Mouse (Mus musculus): ENCODE measurements at regions not wholly inside any gene's neighbourhood (a gene's known extent, or its start where the extent isn't known, plus 50 kb on each side); places are given as distances from the start of the nearest gene placed in this dataset.

DNA sequence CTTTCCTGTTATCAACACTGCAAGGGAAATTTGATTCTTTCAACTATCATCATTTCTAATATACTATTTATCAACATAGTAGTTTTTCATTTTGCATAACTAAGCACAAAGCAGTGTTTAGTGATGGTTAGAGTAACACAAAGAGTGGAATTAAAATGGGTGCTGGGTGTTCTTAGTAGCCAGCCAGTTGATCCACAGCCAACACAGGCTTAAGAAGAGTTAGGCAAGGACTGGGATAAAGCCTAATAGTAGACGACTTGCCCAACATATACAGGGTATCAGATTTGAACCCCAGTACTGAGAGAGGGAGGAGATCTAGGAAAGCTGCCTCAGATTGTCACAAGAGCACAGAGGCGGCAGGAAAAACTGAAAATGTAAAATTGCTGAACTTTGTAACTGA is 160.2 kb upstream of the Gm765 start:
- 71% methylated on average over 2 of the region's 2 CpGs for WGBS
- Histone ChIP-seq H3K9me3 (replicated peaks; ENCODE audit: control insufficient read depth, low read length) (no peaks in the 10 kb centered on the region), H3K27me3 (ENCODE audit: control insufficient read depth, insufficient read depth, low read length) (no peaks in the 10 kb centered on the region), H3K4me3 (ENCODE audit: low read length) (no peak overlapping the region), H3K36me3 (ENCODE audit: control insufficient read depth, insufficient read depth) (no peaks in the 10 kb centered on the region), H3K9ac (ENCODE audit: low read length) (no peak overlapping the region), H3K4me2 (ENCODE audit: low read depth, low read length) (no peak overlapping the region), H3K27ac (ENCODE audit: low read length) (no peak overlapping the region), H3K4me1 (ENCODE audit: control insufficient read depth, insufficient read depth, low read length) (no peaks in the 10 kb centered on the region)
- ATAC-seq (replicated peaks; ENCODE audit: extremely low read depth, insufficient read depth, low FRiP score), result no peak

DNA sequence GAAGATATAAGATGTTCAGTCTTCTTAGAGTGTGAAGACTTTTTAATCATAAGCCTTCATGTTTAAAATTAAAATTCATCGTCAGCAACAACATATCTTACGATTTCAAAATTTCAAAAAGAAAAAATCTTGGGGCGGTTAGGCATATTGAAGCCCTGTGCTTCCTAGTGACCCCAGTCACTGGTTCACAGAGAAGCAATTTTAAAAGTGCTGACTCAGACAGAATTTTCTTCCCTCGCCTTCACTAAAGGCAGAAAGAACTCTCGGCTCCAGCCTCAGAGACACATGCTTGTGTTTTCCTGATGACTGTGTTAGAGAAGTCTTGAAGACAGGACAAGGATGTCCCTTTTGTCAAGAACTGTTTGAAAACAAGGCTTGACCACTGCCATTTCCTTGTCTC is 157.2 kb upstream of the Gm765 start:
- 72% methylated on average over 5 of the region's 5 CpGs for WGBS
- no peak for ATAC-seq (replicated peaks; ENCODE audit: extremely low read depth, insufficient read depth, low FRiP score)
- H3K4me3 ChIP-seq (ENCODE audit: low read length), result no peak overlapping the region

DNA sequence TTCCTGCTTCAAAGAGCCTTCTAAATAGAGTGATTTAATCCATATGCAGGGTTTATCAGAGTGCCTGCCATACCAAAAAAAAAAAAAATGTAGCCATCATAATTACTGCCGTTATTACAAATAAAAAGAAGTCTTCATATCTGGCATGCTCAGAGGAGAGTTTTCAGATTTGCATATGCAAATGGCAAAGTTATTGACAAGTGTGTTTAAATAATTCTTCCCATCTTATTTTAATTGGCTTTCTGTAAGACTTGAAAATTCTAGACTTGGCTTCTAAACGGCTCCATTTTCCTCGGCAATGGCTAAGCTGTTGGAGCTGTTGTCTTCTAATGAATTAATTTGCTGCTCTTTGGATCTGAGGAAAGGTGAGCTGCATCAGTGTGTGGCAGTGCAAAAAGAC is 144.1 kb upstream of the Gm765 start:
- 85% methylated on average over 3 of the region's 3 CpGs for WGBS
- H3K9me3 ChIP-seq (replicated peaks; ENCODE audit: control insufficient read depth, low read length), result no peaks in the 10 kb centered on the region

More for the DNA sequence above, 157.2 kb upstream of the Gm765 start:
- H3K4me1 ChIP-seq (ENCODE audit: control insufficient read depth, insufficient read depth, low read length), result no peaks in the 10 kb centered on the region
- no peaks in the 10 kb centered on the region for H3K36me3 ChIP-seq (ENCODE audit: control insufficient read depth, insufficient read depth)
- H3K9ac ChIP-seq (ENCODE audit: low read length), result no peak overlapping the region
- H3K27ac ChIP-seq (ENCODE audit: low read length), result no peak overlapping the region
- no peak overlapping the region for H3K4me2 ChIP-seq (ENCODE audit: low read depth, low read length)
- no peaks in the 10 kb centered on the region for H3K27me3 ChIP-seq (ENCODE audit: control insufficient read depth, insufficient read depth, low read length)
- no peaks in the 10 kb centered on the region for H3K9me3 ChIP-seq (replicated peaks; ENCODE audit: control insufficient read depth, low read length)

DNA sequence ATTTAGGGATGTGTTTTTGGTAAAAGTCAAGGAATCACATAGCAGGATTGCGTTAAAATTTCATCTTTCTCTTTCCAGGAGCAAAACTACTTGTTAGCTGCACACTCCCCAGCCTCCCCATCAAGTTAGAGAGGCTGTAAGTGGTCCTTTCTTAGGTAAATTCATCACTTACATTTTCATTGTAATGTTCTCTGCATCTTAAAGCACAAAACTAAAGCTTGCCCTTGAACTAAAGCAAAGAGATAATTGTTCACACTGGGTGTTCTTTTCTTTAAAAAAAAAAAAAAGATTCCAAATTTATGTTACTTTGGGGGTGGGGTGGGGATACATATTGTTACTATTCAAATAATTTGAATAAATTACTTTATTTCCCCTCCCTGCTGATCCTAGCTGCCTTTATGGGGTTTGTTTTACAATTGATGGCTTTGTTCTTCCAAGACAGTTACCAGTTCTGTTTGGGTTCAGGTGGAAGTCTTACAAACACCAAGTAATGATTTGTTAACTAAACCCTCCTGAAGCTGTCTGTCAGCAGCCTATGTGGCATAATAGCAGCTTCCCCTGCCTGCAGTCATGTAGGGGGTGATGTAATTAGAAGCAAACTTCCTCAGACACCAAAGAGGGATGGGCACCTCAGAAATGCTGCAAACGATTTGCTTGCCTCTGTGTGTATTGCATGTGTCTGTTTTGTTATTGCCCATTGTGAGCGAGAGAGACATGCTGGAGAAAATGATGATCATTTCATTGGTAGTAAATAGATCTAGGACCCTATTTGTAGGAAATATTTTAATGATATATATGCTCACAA is 141.0 kb upstream of the Gm765 start:
- ATAC-seq (replicated peaks; ENCODE audit: extremely low read depth, insufficient read depth, low FRiP score), result no peak
- no peaks in the 10 kb centered on the region for H3K4me1 ChIP-seq (ENCODE audit: control insufficient read depth, insufficient read depth, low read length)
- no peak overlapping the region for H3K9ac ChIP-seq (ENCODE audit: low read length)
- no peaks in the 10 kb centered on the region for H3K36me3 ChIP-seq (ENCODE audit: control insufficient read depth, insufficient read depth)
- 46% methylated on average over 3 of the region's 3 CpGs for WGBS
- H3K27me3 ChIP-seq (ENCODE audit: control insufficient read depth, insufficient read depth, low read length), result no peaks in the 10 kb centered on the region
- no peaks in the 10 kb centered on the region for H3K9me3 ChIP-seq (replicated peaks; ENCODE audit: control insufficient read depth, low read length)
- H3K27ac ChIP-seq (ENCODE audit: low read length), result no peak overlapping the region
- H3K4me2 ChIP-seq (ENCODE audit: low read depth, low read length), result no peak overlapping the region
- H3K4me3 ChIP-seq (ENCODE audit: low read length), result no peak overlapping the region

More for the DNA sequence above, 144.1 kb upstream of the Gm765 start:
- no peaks in the 10 kb centered on the region for H3K27me3 ChIP-seq (ENCODE audit: control insufficient read depth, insufficient read depth, low read length)
- no peak overlapping the region for H3K4me3 ChIP-seq (ENCODE audit: low read length)
- H3K4me1 ChIP-seq (ENCODE audit: control insufficient read depth, insufficient read depth, low read length), result no peaks in the 10 kb centered on the region
- no peak overlapping the region for H3K27ac ChIP-seq (ENCODE audit: low read length)
- no peak overlapping the region for H3K9ac ChIP-seq (ENCODE audit: low read length)
- no peak for ATAC-seq (replicated peaks; ENCODE audit: extremely low read depth, insufficient read depth, low FRiP score)
- no peak overlapping the region for H3K4me2 ChIP-seq (ENCODE audit: low read depth, low read length)
- H3K36me3 ChIP-seq (ENCODE audit: control insufficient read depth, insufficient read depth), result no peaks in the 10 kb centered on the region

DNA sequence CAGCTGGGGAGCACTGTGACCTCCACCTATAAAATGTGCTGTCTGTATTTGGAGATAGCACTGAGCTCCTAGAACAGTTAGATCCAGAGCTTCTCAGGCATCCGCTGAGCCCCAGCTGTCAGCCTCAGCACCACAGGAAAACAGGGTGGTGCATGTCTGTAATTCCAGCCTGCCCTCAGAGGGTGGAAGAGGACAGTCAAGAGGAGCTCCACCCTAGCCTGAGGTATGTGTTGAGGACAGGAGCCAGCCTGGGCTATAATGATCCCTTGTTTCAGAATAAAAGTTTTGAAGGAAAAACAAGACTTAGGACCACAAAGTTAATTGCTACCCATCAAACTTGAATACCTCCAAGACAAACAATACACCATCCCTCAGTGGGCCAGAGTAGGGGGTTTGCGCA is 139.8 kb upstream of the Gm765 start:
- Histone ChIP-seq H3K4me2 (ENCODE audit: low read depth, low read length) (no peak overlapping the region), H3K9me3 (replicated peaks; ENCODE audit: control insufficient read depth, low read length) (no peaks in the 10 kb centered on the region), H3K27ac (ENCODE audit: low read length) (no peak overlapping the region), H3K9ac (ENCODE audit: low read length) (no peak overlapping the region), H3K27me3 (ENCODE audit: control insufficient read depth, insufficient read depth, low read length) (no peaks in the 10 kb centered on the region), H3K4me3 (ENCODE audit: low read length) (no peak overlapping the region), H3K36me3 (ENCODE audit: control insufficient read depth, insufficient read depth) (no peaks in the 10 kb centered on the region), H3K4me1 (ENCODE audit: control insufficient read depth, insufficient read depth, low read length) (no peaks in the 10 kb centered on the region)
- 73% methylated on average over 2 of the region's 2 CpGs for WGBS
- ATAC-seq (replicated peaks; ENCODE audit: extremely low read depth, insufficient read depth, low FRiP score), result no peak

DNA sequence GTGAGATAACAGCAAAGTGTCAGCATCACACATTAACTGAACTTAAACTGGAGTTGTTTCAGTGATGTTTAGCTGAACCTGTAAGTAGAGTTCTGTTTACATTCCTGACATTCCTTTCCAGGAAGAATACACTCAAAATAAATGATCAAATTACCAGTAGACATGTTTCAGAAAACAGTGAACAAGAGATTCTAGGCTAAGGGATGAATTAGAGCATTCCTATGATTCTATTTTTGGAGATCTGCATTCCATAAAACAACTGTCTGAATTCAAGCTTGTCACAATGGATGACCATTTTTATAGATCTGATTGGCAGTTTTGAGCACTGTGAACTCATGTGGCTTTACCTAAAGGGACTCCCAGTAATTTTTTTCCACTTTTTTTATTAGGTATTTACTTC is 125.0 kb upstream of the Gm765 start:
- no peak for ATAC-seq (replicated peaks; ENCODE audit: extremely low read depth, insufficient read depth, low FRiP score)
- H3K9me3 ChIP-seq (replicated peaks; ENCODE audit: control insufficient read depth, low read length), result no peaks in the 10 kb centered on the region
- H3K27ac ChIP-seq (ENCODE audit: low read length), result no peak overlapping the region
- no peaks in the 10 kb centered on the region for H3K36me3 ChIP-seq (ENCODE audit: control insufficient read depth, insufficient read depth)
- no peak overlapping the region for H3K9ac ChIP-seq (ENCODE audit: low read length)
- no peak overlapping the region for H3K4me2 ChIP-seq (ENCODE audit: low read depth, low read length)
- H3K4me3 ChIP-seq (ENCODE audit: low read length), result no peak overlapping the region
- H3K27me3 ChIP-seq (ENCODE audit: control insufficient read depth, insufficient read depth, low read length), result no peaks in the 10 kb centered on the region
- no peaks in the 10 kb centered on the region for H3K4me1 ChIP-seq (ENCODE audit: control insufficient read depth, insufficient read depth, low read length)

DNA sequence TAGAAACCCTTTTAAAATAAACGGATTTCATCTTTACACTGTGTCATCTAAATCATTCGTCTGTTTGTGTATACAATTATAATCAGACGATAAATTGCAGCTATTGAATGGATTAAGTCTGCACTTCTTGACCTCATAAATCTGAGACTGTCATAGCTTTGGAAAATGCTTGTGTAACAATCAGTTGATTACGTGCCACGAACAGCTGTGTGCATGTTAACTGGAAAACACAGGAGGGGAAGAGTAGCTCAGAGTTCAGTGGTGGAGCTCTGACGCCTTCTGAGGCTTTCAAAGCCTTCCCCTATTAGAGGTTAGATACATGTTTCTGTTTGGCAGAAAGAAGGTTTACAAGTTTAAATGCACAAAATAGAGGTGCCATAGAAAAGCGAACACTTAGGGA is 109.7 kb upstream of the Gm765 start:
- Histone ChIP-seq H3K9ac (ENCODE audit: low read length) (no peak overlapping the region), H3K4me2 (ENCODE audit: low read depth, low read length) (no peak overlapping the region), H3K4me1 (ENCODE audit: control insufficient read depth, insufficient read depth, low read length) (no peaks in the 10 kb centered on the region), H3K27ac (ENCODE audit: low read length) (no peak overlapping the region), H3K27me3 (ENCODE audit: control insufficient read depth, insufficient read depth, low read length) (no peaks in the 10 kb centered on the region), H3K9me3 (replicated peaks; ENCODE audit: control insufficient read depth, low read length) (no peaks in the 10 kb centered on the region), H3K36me3 (ENCODE audit: control insufficient read depth, insufficient read depth) (no peaks in the 10 kb centered on the region), H3K4me3 (ENCODE audit: low read length) (no peak overlapping the region)
- no peak for ATAC-seq (replicated peaks; ENCODE audit: extremely low read depth, insufficient read depth, low FRiP score)
- 74% methylated on average over 7 of the region's 7 CpGs for WGBS

DNA sequence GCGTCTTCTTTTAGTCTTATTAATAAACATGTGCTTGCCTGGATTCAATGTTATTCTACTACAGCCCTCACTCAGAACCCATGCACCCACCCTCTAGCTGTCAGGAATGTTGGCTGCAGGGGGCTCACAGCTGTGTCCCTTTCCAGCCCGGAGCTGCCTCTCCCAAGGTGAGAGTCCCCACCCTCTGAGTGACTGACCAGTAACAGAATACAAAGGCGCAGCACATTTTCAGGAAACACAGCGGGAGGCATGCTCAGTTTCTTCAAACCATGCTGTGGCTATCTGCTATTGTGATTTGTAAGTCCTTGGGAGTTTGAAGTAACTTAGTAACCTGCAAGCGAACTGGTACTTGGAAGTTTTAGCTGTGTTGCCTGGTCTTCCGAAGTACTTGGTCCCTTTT is 93.1 kb upstream of the Gm765 start:
- H3K9ac ChIP-seq (ENCODE audit: low read length), result no peak overlapping the region
- WGBS, result 18% methylated on average over 6 of the region's 6 CpGs
- no peaks in the 10 kb centered on the region for H3K36me3 ChIP-seq (ENCODE audit: control insufficient read depth, insufficient read depth)
- no peaks in the 10 kb centered on the region for H3K9me3 ChIP-seq (replicated peaks; ENCODE audit: control insufficient read depth, low read length)
- H3K27me3 ChIP-seq (ENCODE audit: control insufficient read depth, insufficient read depth, low read length), result no peaks in the 10 kb centered on the region
- no peak overlapping the region for H3K27ac ChIP-seq (ENCODE audit: low read length)
- peak overlapping the region; percentile 62 for H3K4me2 ChIP-seq (ENCODE audit: low read depth, low read length)
- peak overlapping the region; percentile 32 for H3K4me3 ChIP-seq (ENCODE audit: low read length)
- ATAC-seq (replicated peaks; ENCODE audit: extremely low read depth, insufficient read depth, low FRiP score), result no peak
- H3K4me1 ChIP-seq (ENCODE audit: control insufficient read depth, insufficient read depth, low read length), result no peaks in the 10 kb centered on the region

DNA sequence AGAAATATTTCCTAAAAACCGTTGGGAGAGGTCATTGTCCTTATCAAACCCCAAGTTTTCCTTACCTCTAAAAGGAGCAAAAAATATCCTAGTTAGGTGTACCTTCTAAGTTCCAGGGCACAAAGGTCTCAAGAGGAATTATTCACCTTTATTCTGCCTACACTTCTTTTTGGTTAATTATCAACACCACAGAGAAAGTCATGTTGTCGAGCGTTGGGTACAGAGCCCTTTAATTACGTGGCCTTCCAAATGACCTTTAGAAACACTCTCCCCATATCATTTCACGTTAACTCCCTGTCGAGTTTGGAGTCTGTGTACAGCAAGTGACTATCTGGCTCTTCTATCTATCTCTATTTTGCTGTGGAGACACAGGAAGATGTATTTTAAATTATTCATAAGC is 90.7 kb upstream of the Gm765 start:
- Histone ChIP-seq H3K4me1 (ENCODE audit: control insufficient read depth, insufficient read depth, low read length) (no peaks in the 10 kb centered on the region), H3K36me3 (ENCODE audit: control insufficient read depth, insufficient read depth) (no peaks in the 10 kb centered on the region), H3K4me3 (ENCODE audit: low read length) (no peak overlapping the region), H3K9ac (ENCODE audit: low read length) (no peak overlapping the region), H3K9me3 (replicated peaks; ENCODE audit: control insufficient read depth, low read length) (no peaks in the 10 kb centered on the region), H3K27me3 (ENCODE audit: control insufficient read depth, insufficient read depth, low read length) (no peaks in the 10 kb centered on the region), H3K27ac (ENCODE audit: low read length) (no peak overlapping the region), H3K4me2 (ENCODE audit: low read depth, low read length) (no peak overlapping the region)
- ATAC-seq (replicated peaks; ENCODE audit: extremely low read depth, insufficient read depth, low FRiP score), result no peak
- 56% methylated on average over 6 of the region's 6 CpGs for WGBS
